Comparison of ENCODE assay signal across 31 mouse cellular contexts in genomic region chr3:65534488-65534887, GRCm38 (mm10). TPM values are rescaled to one million over a fixed set of nuclear protein-coding genes. Genes with fewer than 3 reads are reported as not detected.
DNase-seq lines count a peak whose midpoint lies in the region; ATAC-seq and TF ChIP-seq lines count a peak whose summit lies in the region.
"Had no signal": no experiment of that assay in that cellular context is flagged by ENCODE, and none has a peak within 500 bp of the region (broad histone marks: within the 10 kb centered on the region; RNA-seq: fewer than 3 reads in every experiment).

No protein-coding gene starts in this region.

- peaks cover 26% of the 10 kb centered on the region for H3K4me1 ChIP-seq in forebrain, embryonic 13.5 days
- no peaks in the 10 kb centered on the region for H3K4me1 ChIP-seq in forebrain, embryonic 11.5 days (replicated peaks; ENCODE audit: control insufficient read depth, insufficient read depth, low read length)
- H3K4me1 ChIP-seq in hindbrain, embryonic 13.5 days (replicated peaks): peaks cover 38% of the 10 kb centered on the region
- peaks cover 26% of the 10 kb centered on the region for H3K4me1 ChIP-seq in hindbrain, embryonic 14.5 days (replicated peaks; ENCODE audit: control insufficient read depth, insufficient read depth, low read length)
- H3K4me1 ChIP-seq in stomach, embryonic 16.5 days (ENCODE audit: control insufficient read depth, insufficient read depth, low read length): peaks cover 15% of the 10 kb centered on the region
- H3K4me1 ChIP-seq in stomach, postnatal 0 days (replicated peaks; ENCODE audit: control insufficient read depth, insufficient read depth): no peaks in the 10 kb centered on the region

- ATAC-seq in forebrain, embryonic 13.5 days: no peak
- ATAC-seq in forebrain, embryonic 11.5 days (replicated peaks; ENCODE audit: low FRiP score): no peak
- no peak for ATAC-seq in hindbrain, embryonic 13.5 days (ENCODE audit: low FRiP score)
- no peak for ATAC-seq in hindbrain, embryonic 14.5 days (ENCODE audit: low FRiP score)
- no peak for ATAC-seq in stomach, embryonic 16.5 days (ENCODE audit: insufficient read depth, low FRiP score)
- ATAC-seq in stomach, postnatal 0 days (ENCODE audit: low FRiP score, low TSS enrichment): no peak
- ATAC-seq: forebrain, postnatal 0 days; inflammation-experienced regulatory T-cells, adult 6 months; liver, embryonic 12.5 days; midbrain, embryonic 16.5 days had no signal

- H3K36me3 ChIP-seq in forebrain, embryonic 13.5 days (ENCODE audit: poor library complexity, severe bottlenecking): 0 out of 2 replicates have a peak, but pooled peaks cover 4% of the 10 kb centered on the region
- H3K36me3 ChIP-seq in forebrain, embryonic 11.5 days (ENCODE audit: control insufficient read depth, insufficient read depth, low read length): no peaks in the 10 kb centered on the region
- H3K36me3 ChIP-seq in hindbrain, embryonic 13.5 days: peaks cover 6% of the 10 kb centered on the region
- no peaks in the 10 kb centered on the region for H3K36me3 ChIP-seq in hindbrain, embryonic 14.5 days (replicated peaks; ENCODE audit: control insufficient read depth, insufficient read depth)
- H3K36me3 ChIP-seq in stomach, embryonic 16.5 days (ENCODE audit: control insufficient read depth, insufficient read depth, low read length): no peaks in the 10 kb centered on the region; the same call in 1 of the 2 replicates
- H3K36me3 ChIP-seq in stomach, postnatal 0 days (ENCODE audit: control insufficient read depth, insufficient read depth, low read length): no peaks in the 10 kb centered on the region
- H3K36me3 ChIP-seq: heart, embryonic 15.5 days had no signal

- no peaks in the 10 kb centered on the region for H3K27me3 ChIP-seq in forebrain, embryonic 13.5 days
- no peaks in the 10 kb centered on the region for H3K27me3 ChIP-seq in forebrain, embryonic 11.5 days (ENCODE audit: control insufficient read depth, insufficient read depth, low read length)
- no peaks in the 10 kb centered on the region for H3K27me3 ChIP-seq in hindbrain, embryonic 13.5 days
- H3K27me3 ChIP-seq in hindbrain, embryonic 14.5 days (ENCODE audit: control insufficient read depth, insufficient read depth, low read length): no peaks in the 10 kb centered on the region
- H3K27me3 ChIP-seq in stomach, embryonic 16.5 days (ENCODE audit: control insufficient read depth, insufficient read depth, low read length): no peaks in the 10 kb centered on the region
- H3K27me3 ChIP-seq in stomach, postnatal 0 days (ENCODE audit: control insufficient read depth, insufficient read depth, low read length): no peaks in the 10 kb centered on the region
- H3K27me3 ChIP-seq: heart, embryonic 15.5 days; liver, embryonic 12.5 days had no signal

- 0 out of 2 replicates have a peak overlapping the region, but pooled peaks have one; percentile 6 for H3K4me2 ChIP-seq in forebrain, embryonic 13.5 days
- no peak overlapping the region for H3K4me2 ChIP-seq in forebrain, embryonic 11.5 days (ENCODE audit: low read depth, low read length, severe bottlenecking)
- peak overlapping the region; percentile 15; the same call in 1 of the 2 replicates for H3K4me2 ChIP-seq in hindbrain, embryonic 13.5 days
- H3K4me2 ChIP-seq in hindbrain, embryonic 14.5 days (replicated peaks): no peak overlapping the region
- 0 out of 2 replicates have a peak overlapping the region, but pooled peaks have one; percentile 13 for H3K4me2 ChIP-seq in stomach, embryonic 16.5 days (ENCODE audit: low read depth, low read length)
- no peak overlapping the region for H3K4me2 ChIP-seq in stomach, postnatal 0 days (replicated peaks; ENCODE audit: low read depth)
- H3K4me2 ChIP-seq: heart, embryonic 15.5 days; liver, embryonic 12.5 days had no signal

- H3K4me3 ChIP-seq in forebrain, embryonic 13.5 days: no peak overlapping the region
- no peak overlapping the region for H3K4me3 ChIP-seq in forebrain, embryonic 11.5 days (ENCODE audit: low read depth, low read length)
- no peak overlapping the region for H3K4me3 ChIP-seq in hindbrain, embryonic 13.5 days
- no peak overlapping the region for H3K4me3 ChIP-seq in hindbrain, embryonic 14.5 days (replicated peaks; ENCODE audit: low read length)
- peak overlapping the region; percentile 33; the same call in 1 of the 2 replicates for H3K4me3 ChIP-seq in layer of hippocampus, adult 2 months
- no peak overlapping the region for H3K4me3 ChIP-seq in stomach, embryonic 16.5 days (replicated peaks; ENCODE audit: low read length)
- H3K4me3 ChIP-seq in stomach, postnatal 0 days (ENCODE audit: low read depth, low read length): no peak overlapping the region
- H3K4me3 ChIP-seq: erythroblast, embryonic 14.5 days; heart, embryonic 15.5 days; liver, embryonic 12.5 days; midbrain, embryonic 10.5 days had no signal

- DNase-seq in forebrain, embryonic 11.5 days (ENCODE audit: low spot score): no peak
- DNase-seq in hindbrain, embryonic 14.5 days (ENCODE audit: low spot score): no peak
- no peak for DNase-seq in layer of hippocampus, adult 2 months (ENCODE audit: low spot score in 2 of 2)
- no peak for DNase-seq in layer of hippocampus, adult 8-10 months (ENCODE audit: low spot score in 2 of 2)
- DNase-seq in stomach, postnatal 0 days (ENCODE audit: low spot score): no peak
- DNase-seq: adrenal gland, adult 8-10 months; cerebellum, adult 2 months; cerebellum, postnatal 14 days; forebrain, postnatal 0 days; gastrocnemius, postnatal 10 days; heart, postnatal 36 days; kidney, adult 2 months; kidney, postnatal 36 days; layer of hippocampus, postnatal 36 days; left cerebral cortex, postnatal 4 days; liver, postnatal 0 days; lung, postnatal 14 days; right cerebral cortex, postnatal 25 days; spleen, adult 18-20 months; thymus, adult 2 months; thymus, postnatal 36 days had no signal

- H3K9me3 ChIP-seq in forebrain, embryonic 13.5 days (replicated peaks): no peaks in the 10 kb centered on the region
- H3K9me3 ChIP-seq in forebrain, embryonic 11.5 days (ENCODE audit: control insufficient read depth, low read length): no peaks in the 10 kb centered on the region
- no peaks in the 10 kb centered on the region for H3K9me3 ChIP-seq in hindbrain, embryonic 13.5 days
- no peaks in the 10 kb centered on the region for H3K9me3 ChIP-seq in hindbrain, embryonic 14.5 days (ENCODE audit: control insufficient read depth, low read length)
- H3K9me3 ChIP-seq in stomach, embryonic 16.5 days (replicated peaks; ENCODE audit: control insufficient read depth, low read length): no peaks in the 10 kb centered on the region
- H3K9me3 ChIP-seq in stomach, postnatal 0 days (ENCODE audit: control insufficient read depth, low read length): no peaks in the 10 kb centered on the region
- H3K9me3 ChIP-seq: G1E; heart, embryonic 15.5 days; liver, embryonic 12.5 days; midbrain, embryonic 10.5 days had no signal

- 54% methylated on average over 2 of the region's 2 CpGs for WGBS in forebrain, embryonic 13.5 days
- WGBS in forebrain, embryonic 11.5 days: 40% methylated on average over 2 of the region's 2 CpGs
- 61% methylated on average over 2 of the region's 2 CpGs for WGBS in hindbrain, embryonic 13.5 days
- WGBS in hindbrain, embryonic 14.5 days: 54% methylated on average over 2 of the region's 2 CpGs
- WGBS in stomach, embryonic 16.5 days: 61% methylated on average over 2 of the region's 2 CpGs
- WGBS in stomach, postnatal 0 days: 69% methylated on average over 2 of the region's 2 CpGs

- no peak for TF ChIP-seq CTCF in layer of hippocampus, adult 2 months (conservative IDR thresholded peaks at IDR 0.05)
- TF ChIP-seq CTCF in stomach, postnatal 0 days (IDR thresholded peaks at IDR 0.05; ENCODE audit: low read depth): no peak

- no peak for TF ChIP-seq EP300 in stomach, postnatal 0 days (optimal IDR thresholded peaks at IDR 0.05)

- no peak overlapping the region for H3K9ac ChIP-seq in forebrain, embryonic 13.5 days
- H3K9ac ChIP-seq in forebrain, embryonic 11.5 days (ENCODE audit: low read length): no peak overlapping the region
- H3K9ac ChIP-seq in hindbrain, embryonic 13.5 days: no peak overlapping the region
- H3K9ac ChIP-seq in hindbrain, embryonic 14.5 days: no peak overlapping the region
- H3K9ac ChIP-seq in stomach, embryonic 16.5 days (ENCODE audit: low read length): no peak overlapping the region
- no peak overlapping the region for H3K9ac ChIP-seq in stomach, postnatal 0 days (ENCODE audit: low read length)
- H3K9ac ChIP-seq: forebrain, postnatal 0 days; heart, embryonic 15.5 days; liver, embryonic 12.5 days; liver, postnatal 0 days had no signal

- no peak overlapping the region for H3K27ac ChIP-seq in forebrain, embryonic 13.5 days
- no peak overlapping the region for H3K27ac ChIP-seq in forebrain, embryonic 11.5 days (ENCODE audit: low read depth, low read length)
- no peak overlapping the region for H3K27ac ChIP-seq in hindbrain, embryonic 13.5 days
- no peak overlapping the region for H3K27ac ChIP-seq in hindbrain, embryonic 14.5 days
- H3K27ac ChIP-seq in layer of hippocampus, adult 2 months: peak overlapping the region; percentile 32; the same call in 1 of the 2 replicates
- H3K27ac ChIP-seq in stomach, embryonic 16.5 days (ENCODE audit: low read length): no peak overlapping the region
- no peak overlapping the region for H3K27ac ChIP-seq in stomach, postnatal 0 days (replicated peaks)
- H3K27ac ChIP-seq: heart, embryonic 15.5 days; liver, embryonic 12.5 days; midbrain, embryonic 10.5 days had no signal

RNA-seq across cellular contexts. Expression of gene Tiparp, which starts 6.3 kb away (rescaled TPM):
- polyA plus RNA-seq in forebrain, embryonic 13.5 days (2015; fragmentation: Nextera tagmentation; extraction: Ambion mirVana): 28.1 and 29.1 TPM in 2 replicates
- polyA plus RNA-seq in forebrain, embryonic 11.5 days (2014; fragmentation: Nextera tagmentation; extraction: Ambion mirVana): 27.2 and 31.1 TPM in 2 replicates
- 32.7 and 36.0 TPM in 2 replicates for polyA plus RNA-seq in hindbrain, embryonic 13.5 days (2015; fragmentation: Nextera tagmentation; extraction: Ambion mirVana)
- polyA plus RNA-seq in hindbrain, embryonic 14.5 days (2014; fragmentation: Nextera tagmentation; extraction: Ambion mirVana): 30.8 and 32.2 TPM in 2 replicates
- total RNA-seq in layer of hippocampus, adult 2 months (2021): 10 to 100 TPM; 14.7 to 16.9 TPM
- 10 to 100 TPM; 15.0 to 21.8 (median 15.9) TPM for total RNA-seq in layer of hippocampus, adult 8-10 months (2022)
- polyA plus RNA-seq in stomach, embryonic 16.5 days (2015; fragmentation: Nextera tagmentation; extraction: Ambion mirVana): 38.0 and 38.6 TPM in 2 replicates
- 19.8 and 20.2 TPM in 2 replicates for polyA plus RNA-seq in stomach, postnatal 0 days (2015; fragmentation: Nextera tagmentation; extraction: Ambion mirVana)

Comparison
In these comparisons a context has a peak if more than half of its experiments do, and no peak if none do; other contexts are left out.
1. H3K4me2 ChIP-seq: peak in forebrain, embryonic 13.5 days (single experiment), hindbrain, embryonic 13.5 days (single experiment) and stomach, embryonic 16.5 days (single experiment); none in forebrain, embryonic 11.5 days (single experiment), hindbrain, embryonic 14.5 days (single experiment) and stomach, postnatal 0 days (single experiment).